Mouse (Mus musculus) limb, embryonic 14.5 days (tissue): ENCODE measurements around the gene Cflar. TPM values are rescaled to one million over a fixed set of nuclear protein-coding genes. Genes with fewer than 3 reads are reported as not detected.

ENCODE experiments used
- ATAC-seq: fragments of 200-750 bp; cut with Nextera tagmentation; 2 replicates; pipeline ENCODE4 v1.8.0; 2017; ENCODE audit warnings: low read depth, moderate number of reproducible peaks, moderate TSS enrichment; ENCODE audit not compliant: low FRiP score
- DNase-seq: peaks from one replicate; pipeline ENCODE4 v3.0.0-alpha.2; 2015; ENCODE audit warnings: low spot score
- H3K27ac ChIP-seq: fragments of 300-500 bp; sonication (generic); replicated peaks from 2 replicates; pipeline ENCODE4 v1.5.1; 2014; ENCODE audit warnings: low read depth, mild to moderate bottlenecking, low read length, moderate library complexity, mixed read lengths
- H3K27me3 ChIP-seq: fragments of 300-500 bp; sonication (generic); 2 replicates; pipeline ENCODE4 v1.6.1; 2014; ENCODE audit warnings: low read length, mixed read lengths; ENCODE audit not compliant: control insufficient read depth, insufficient read depth
- H3K36me3 ChIP-seq: fragments of 300-500 bp; sonication (generic); 2 replicates; pipeline ENCODE4 v1.6.1; 2014; ENCODE audit warnings: mild to moderate bottlenecking, low read length, moderate library complexity, mixed read lengths; ENCODE audit not compliant: control insufficient read depth, insufficient read depth
- H3K4me1 ChIP-seq: fragments of 300-500 bp; sonication (generic); 2 replicates; pipeline ENCODE4 v1.6.1; 2014; ENCODE audit warnings: antibody characterized with exemption, low read length, mixed read lengths; ENCODE audit not compliant: control insufficient read depth, insufficient read depth
- H3K4me2 ChIP-seq: fragments of 300-500 bp; sonication (generic); replicated peaks from 2 replicates; pipeline ENCODE4 v1.6.1; 2014; ENCODE audit warnings: low read depth, mild to moderate bottlenecking, low read length, moderate library complexity; ENCODE audit not compliant: severe bottlenecking
- H3K4me3 ChIP-seq: fragments of 300-500 bp; sonication (generic); replicated peaks from 2 replicates; pipeline ENCODE4 v1.5.1; 2014; ENCODE audit warnings: low read length
- H3K9ac ChIP-seq: fragments of 300-500 bp; sonication (generic); 2 replicates; pipeline ENCODE4 v1.6.1; 2014; ENCODE audit warnings: mild to moderate bottlenecking, low read depth, low read length, moderate library complexity; ENCODE audit not compliant: severe bottlenecking
- H3K9me3 ChIP-seq: fragments of 300-500 bp; sonication (generic); 2 replicates; pipeline ENCODE4 v1.6.1; 2016; ENCODE audit warnings: low read length; ENCODE audit not compliant: control insufficient read depth
- POLR2A ChIP-seq: fragments of 200-500 bp; IDR thresholded peaks from 2 replicates; pipeline ENCODE4 v1.8.0; 2012; ENCODE audit warnings: inconsistent platforms, mild to moderate bottlenecking, moderate library complexity, borderline replicate concordance; ENCODE audit not compliant: insufficient read depth, insufficient read length; ENCODE audit errors: extremely low read depth
- WGBS: fragments of 180-500 bp; shearing (Covaris S2); extraction: QIAGEN DNeasy Blood & Tissue Kit; methylation state at CpG from one replicate; pipeline ENCODE4 v1.1.7; 2014; 5-methylcytosine and 5-hydroxymethylcytosine counted together
- polyA plus RNA-seq, 2 experiments: library from polyadenylated mRNA; depleted of rRNA in 1 of 2; stranded (reverse) in 1 of 2; unstranded in 1 of 2; fragments of >200 nt; fragmentation: Nextera tagmentation in 1 of 2; extraction: Ambion mirVana in 1 of 2; gene quantifications; 2 replicates each; pipeline versions ENCODE4 v1.2.1 to v1.2.3; 2012 to 2014

The Cflar gene
- polyA plus RNA-seq, 2 experiments = 28.9 to 37.2 TPM

DNA sequence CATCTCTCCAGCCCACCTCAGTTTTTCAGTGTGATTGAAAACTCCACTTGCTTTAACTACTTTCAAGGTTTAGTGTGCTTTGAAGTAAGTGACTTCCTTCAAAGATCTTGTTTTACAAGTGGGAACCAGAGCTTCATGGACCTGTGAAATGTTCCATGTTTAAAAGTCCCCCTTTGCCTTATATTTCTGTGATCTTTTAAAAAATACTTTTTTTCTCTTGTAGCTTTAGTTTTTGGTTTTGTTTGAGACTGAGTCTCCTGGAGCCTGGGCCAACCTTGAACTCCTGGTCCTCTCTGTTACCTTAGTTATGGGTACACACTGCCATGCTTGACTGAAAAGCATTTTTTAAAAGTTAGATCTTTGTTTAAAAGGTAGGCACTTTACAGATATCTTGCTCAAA is 4.2 kb downstream of the Cflar start:
- Histone ChIP-seq H3K4me2 (0 out of 2 replicates have a peak overlapping the region, but pooled peaks have one; percentile 77), H3K9me3 (no peaks in the 10 kb centered on the region), H3K9ac (no peak overlapping the region), H3K4me1 (peaks cover 20% of the 10 kb centered on the region), H3K4me3 (no peak overlapping the region), H3K27ac (0 out of 2 replicates have a peak overlapping the region, but pooled peaks have one; percentile 33), H3K36me3 (peaks cover 26% of the 10 kb centered on the region), H3K27me3 (no peaks in the 10 kb centered on the region)
- DNase-seq = no peak
- no peak for ATAC-seq
- no peak for TF ChIP-seq POLR2A

GRCm38 (mm10) chr1:58716162-58716882 is 5.0 kb downstream of the Cflar start:
- WGBS = 34% methylated on average over 7 of the region's 7 CpGs
- H3K4me2 ChIP-seq = peak overlapping the region; percentile 30
- 0 out of 2 replicates have a peak overlapping the region, but pooled peaks have one; percentile 33 for H3K27ac ChIP-seq

GRCm38 (mm10) chr1:58716883-58717220 is 5.5 kb downstream of the Cflar start:
- 97% methylated on average over 4 of the region's 4 CpGs for WGBS
- H3K27ac ChIP-seq = no peak overlapping the region
- no peak overlapping the region for H3K4me2 ChIP-seq
- H3K27me3 ChIP-seq = no peaks in the 10 kb centered on the region
- H3K36me3 ChIP-seq = peaks cover 29% of the 10 kb centered on the region
- H3K4me1 ChIP-seq = peaks cover 19% of the 10 kb centered on the region
- DNase-seq = no peak
- no peaks in the 10 kb centered on the region for H3K9me3 ChIP-seq
- TF ChIP-seq POLR2A = no peak
- no peak for ATAC-seq
- H3K4me3 ChIP-seq = no peak overlapping the region
- H3K9ac ChIP-seq = no peak overlapping the region

More at GRCm38 (mm10) chr1:58716162-58716882, 5.0 kb downstream of the Cflar start:
- TF ChIP-seq POLR2A = no peak
- Histone ChIP-seq H3K36me3 (peaks cover 29% of the 10 kb centered on the region), H3K9ac (no peak overlapping the region), H3K4me1 (peaks cover 19% of the 10 kb centered on the region), H3K4me3 (no peak overlapping the region), H3K9me3 (no peaks in the 10 kb centered on the region), H3K27me3 (no peaks in the 10 kb centered on the region)
- no peak for ATAC-seq
- DNase-seq = peak; percentile 9

- DNase-seq = no peak
- no peak overlapping the region for H3K27ac ChIP-seq
- peaks cover 33% of the 10 kb centered on the region for H3K36me3 ChIP-seq
- no peak for ATAC-seq
- H3K4me2 ChIP-seq = no peak overlapping the region
- no peaks in the 10 kb centered on the region for H3K9me3 ChIP-seq
- no peak overlapping the region for H3K9ac ChIP-seq
- peaks cover 19% of the 10 kb centered on the region for H3K4me1 ChIP-seq
- no peak overlapping the region for H3K4me3 ChIP-seq
- TF ChIP-seq POLR2A = no peak
- H3K27me3 ChIP-seq = no peaks in the 10 kb centered on the region
- WGBS = 90% methylated on average over 8 of the region's 8 CpGs
Measured at GRCm38 (mm10) chr1:58717589-58718270, 6.4 kb downstream of the Cflar start.

DNA sequence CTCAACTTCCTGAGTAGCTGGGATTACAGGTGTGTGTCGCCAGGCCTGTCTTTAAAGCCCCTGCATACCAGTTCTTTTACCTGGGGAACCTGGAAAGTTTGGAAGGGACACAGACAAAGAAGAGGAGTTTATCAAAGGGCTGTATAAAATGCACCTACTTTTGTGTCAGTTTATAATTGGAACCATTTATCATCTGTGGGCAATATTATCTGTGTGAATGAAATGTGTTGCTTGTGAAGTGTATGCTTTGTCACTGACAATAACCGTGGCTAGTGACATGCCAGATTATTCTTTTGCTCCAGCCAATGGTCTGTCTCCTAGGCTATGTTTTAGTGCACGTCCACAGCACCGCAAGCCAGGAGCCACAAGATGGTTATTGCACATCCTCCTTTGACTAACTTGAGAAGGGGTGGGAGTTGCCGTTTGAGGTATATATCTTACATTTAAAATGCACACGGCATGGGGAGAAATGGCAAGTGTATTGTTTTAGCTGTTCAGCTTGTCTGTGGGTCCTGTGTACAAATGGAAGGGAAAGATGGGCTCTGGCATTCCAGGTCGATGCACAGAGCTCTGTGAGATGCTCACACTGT is 8.1 kb downstream of the Cflar start:
- TF ChIP-seq POLR2A = no peak
- no peak overlapping the region for H3K9ac ChIP-seq
- H3K9me3 ChIP-seq = no peaks in the 10 kb centered on the region
- DNase-seq = no peak
- peaks cover 38% of the 10 kb centered on the region for H3K36me3 ChIP-seq
- no peak overlapping the region for H3K27ac ChIP-seq
- H3K4me2 ChIP-seq = no peak overlapping the region
- no peak overlapping the region for H3K4me3 ChIP-seq
- H3K4me1 ChIP-seq = peaks cover 24% of the 10 kb centered on the region
- ATAC-seq = no peak
- H3K27me3 ChIP-seq = no peaks in the 10 kb centered on the region
- 86% methylated on average over 7 of the region's 7 CpGs for WGBS
